Mouse (Mus musculus) spleen, adult 2 months (tissue): ENCODE data around the gene Gm26992. TPM values are rescaled to one million over a fixed set of nuclear protein-coding genes. Genes with fewer than 3 reads are reported as not detected.

Experiments
- DNase-seq, 2 experiments: peaks; one replicate each; pipeline versions ENCODE4 v3.0.0 to v3.0.0-alpha.2; 2012 to 2021; ENCODE audit warnings: low spot score in 2 of 2, low read depth in 1 of 2
- H3K27ac ChIP-seq: fragments of 200-500 bp; 2 replicates; pipeline ENCODE4 v1.5.1; 2012; ENCODE audit warnings: low read length, inconsistent platforms; ENCODE audit not compliant: insufficient read depth
- H3K27me3 ChIP-seq: fragments of 200-500 bp; 2 replicates; pipeline ENCODE4 v1.6.1; 2012; ENCODE audit warnings: mild to moderate bottlenecking, moderate library complexity, low read length, inconsistent platforms; ENCODE audit not compliant: control insufficient read depth, insufficient read depth
- H3K36me3 ChIP-seq: fragments of 200-500 bp; 2 replicates; pipeline ENCODE4 v1.6.1; 2012; ENCODE audit warnings: mild to moderate bottlenecking, low read length, inconsistent platforms; ENCODE audit not compliant: control insufficient read depth, insufficient read depth
- H3K4me1 ChIP-seq: fragments of 200-500 bp; 2 replicates; pipeline ENCODE4 v1.6.1; 2011; ENCODE audit warnings: inconsistent platforms; ENCODE audit not compliant: control insufficient read depth, insufficient read depth, insufficient read length
- H3K4me3 ChIP-seq: fragments of 200-500 bp; 2 replicates; pipeline ENCODE4 v1.5.1; 2011; ENCODE audit warnings: mild to moderate bottlenecking, inconsistent platforms; ENCODE audit not compliant: insufficient read depth, insufficient read length; ENCODE audit errors: extremely low read depth
- CTCF ChIP-seq: fragments of 200-500 bp; IDR thresholded peaks from 2 replicates; pipeline ENCODE4 v1.5.1; 2011; ENCODE audit warnings: mild to moderate bottlenecking, inconsistent platforms; ENCODE audit not compliant: insufficient read depth, insufficient read length, insufficient replicate concordance; ENCODE audit errors: extremely low read depth
- POLR2A ChIP-seq: fragments of 200-500 bp; IDR thresholded peaks from 2 replicates; pipeline ENCODE4 v1.6.1; 2011; ENCODE audit warnings: low read depth, low read length, inconsistent platforms
- WGBS: fragments of 180-500 bp; shearing (Covaris S2); methylation state at CpG from one replicate; pipeline ENCODE4 v1.1.7; 2018; 5-methylcytosine and 5-hydroxymethylcytosine counted together
- polyA plus RNA-seq: library from polyadenylated mRNA; depleted of rRNA; stranded (reverse); fragments of >200 nt; gene quantifications from 2 replicates; pipeline ENCODE4 v1.2.3, GENCODE M21; 2012; rRNA removed

Gene Gm26992
- polyA plus RNA-seq, result not detected in 2 replicates

DNA sequence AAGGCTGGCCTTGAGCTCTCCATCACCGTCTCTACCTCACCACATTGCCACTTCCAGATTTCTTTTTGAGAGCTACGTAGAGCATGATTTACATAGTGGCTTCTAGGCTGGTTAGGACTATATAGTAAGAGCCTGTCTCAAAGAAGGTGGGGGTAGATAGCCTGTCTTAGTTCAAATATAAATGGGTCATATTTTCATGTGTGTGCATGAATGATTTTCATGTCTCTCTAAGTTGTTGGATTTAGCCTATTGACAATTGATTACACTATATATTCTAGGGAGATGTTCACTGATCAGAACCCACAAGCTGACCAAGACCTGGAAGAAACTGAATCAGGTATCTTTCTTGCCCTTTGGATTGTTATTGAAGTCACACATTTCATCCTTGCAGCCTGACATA is at the start of gene Gm26992:
Gm26992 (plus strand) TSS at position 301 of the 400 bp plus-strand sequence.
- no peaks in the 10 kb centered on the region for H3K4me1 ChIP-seq
- no peak within 1 kb of the TSS for H3K27ac ChIP-seq
- no peaks in the 10 kb centered on the region for H3K36me3 ChIP-seq
- DNase-seq, result no peak
- TF ChIP-seq CTCF, result no peak
- H3K4me3 ChIP-seq, result no peak within 1 kb of the TSS
- 84% methylated on average over 2 of the region's 2 CpGs for WGBS
- H3K27me3 ChIP-seq, result no peaks in the 10 kb centered on the region

DNA sequence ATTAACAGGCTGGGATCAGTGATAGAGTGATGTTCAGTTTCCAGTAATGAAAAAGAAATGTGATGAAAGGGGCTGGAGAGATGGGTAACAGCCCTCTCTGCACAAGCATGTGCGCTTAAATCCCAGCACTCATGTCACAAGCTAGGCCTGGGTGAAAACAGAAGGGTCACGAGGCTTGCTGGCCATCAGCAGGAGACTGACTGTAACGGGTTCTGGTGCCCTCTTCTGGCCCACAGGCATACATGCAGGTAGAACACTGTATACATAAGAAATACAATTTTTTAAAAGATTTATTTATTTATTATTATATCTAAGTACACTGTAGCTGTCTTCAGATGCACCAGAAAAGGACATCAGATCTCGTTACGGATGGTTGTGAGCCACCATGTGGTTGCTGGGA is 47.6 kb upstream of the Gm26992 start:
- Histone ChIP-seq H3K36me3 (no peaks in the 10 kb centered on the region), H3K4me1 (no peaks in the 10 kb centered on the region), H3K4me3 (no peak overlapping the region), H3K27ac (no peak overlapping the region), H3K27me3 (no peaks in the 10 kb centered on the region)
- DNase-seq, result no peak
- WGBS, result 68% methylated on average over 5 of the region's 5 CpGs
- no peak for TF ChIP-seq CTCF
- TF ChIP-seq POLR2A, result no peak

DNA sequence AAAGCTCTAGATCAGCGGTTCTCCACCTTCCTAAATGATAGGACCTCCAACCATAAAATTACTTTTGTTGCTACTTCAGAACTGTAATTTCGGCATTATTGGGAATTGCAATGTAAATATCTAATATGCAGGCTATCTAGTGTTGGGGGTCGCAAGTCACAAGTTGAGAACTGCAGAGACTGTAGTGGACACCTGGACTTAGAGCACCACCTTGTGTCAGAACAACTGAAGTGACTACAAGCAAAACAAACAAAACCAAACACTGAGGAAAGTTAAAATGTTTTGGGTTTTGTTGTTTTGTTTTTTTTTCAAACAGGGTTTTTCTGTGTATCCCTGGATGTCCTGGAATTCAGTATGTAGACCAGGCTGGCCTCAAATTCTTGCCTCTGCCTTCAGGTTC is 37.3 kb upstream of the Gm26992 start:
- no peak overlapping the region for H3K4me3 ChIP-seq
- no peaks in the 10 kb centered on the region for H3K27me3 ChIP-seq
- H3K27ac ChIP-seq, result no peak overlapping the region
- H3K4me1 ChIP-seq, result no peaks in the 10 kb centered on the region
- WGBS, result 76% methylated on average over 3 of the region's 3 CpGs
- no peaks in the 10 kb centered on the region for H3K36me3 ChIP-seq
- no peak for DNase-seq
- TF ChIP-seq POLR2A, result no peak
- TF ChIP-seq CTCF, result no peak

- Histone ChIP-seq H3K4me1 (no peaks in the 10 kb centered on the region), H3K4me3 (no peak overlapping the region), H3K27ac (no peak overlapping the region), H3K36me3 (no peaks in the 10 kb centered on the region), H3K27me3 (no peaks in the 10 kb centered on the region)
- WGBS, result 93% methylated on average over 3 of the region's 3 CpGs
- TF ChIP-seq POLR2A (no peak), CTCF (no peak)
- no peak for DNase-seq
Observed at GRCm38 (mm10) chrX:103388131-103388530, 33.7 kb upstream of the Gm26992 start.

GRCm38 (mm10) chrX:103393841-103394240 is 28.0 kb upstream of the Gm26992 start:
- no peaks in the 10 kb centered on the region for H3K4me1 ChIP-seq
- TF ChIP-seq POLR2A (no peak), CTCF (no peak)
- H3K27me3 ChIP-seq, result no peaks in the 10 kb centered on the region; the same call in 1 of the 2 replicates
- no peak for DNase-seq
- 26% methylated on average over 1 of the region's 1 CpGs for WGBS
- no peak overlapping the region for H3K27ac ChIP-seq
- H3K36me3 ChIP-seq, result no peaks in the 10 kb centered on the region
- no peak overlapping the region for H3K4me3 ChIP-seq

DNA sequence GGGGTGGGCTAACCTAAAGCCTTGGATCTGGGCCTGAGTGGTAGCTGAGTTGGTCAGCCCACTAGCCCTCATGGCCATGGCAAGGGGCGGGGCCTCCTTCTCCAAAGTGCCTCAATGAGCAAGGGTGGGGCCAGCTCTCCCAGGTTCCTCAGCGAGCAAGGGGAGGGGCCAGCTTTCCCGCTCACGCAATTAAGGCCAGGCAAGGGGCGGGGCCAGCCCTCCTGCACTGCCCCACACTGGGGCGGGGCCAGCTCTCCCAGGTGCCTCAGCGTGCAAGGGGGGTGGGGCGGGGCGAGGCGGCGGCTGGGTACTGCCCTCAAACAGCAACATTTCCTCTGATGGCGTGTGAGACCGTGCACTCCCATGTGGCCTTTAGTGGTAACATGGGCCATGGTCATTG is 16.8 kb upstream of the Gm26992 start:
- no peak for DNase-seq
- H3K4me3 ChIP-seq, result no peak overlapping the region
- H3K27ac ChIP-seq, result no peak overlapping the region
- TF ChIP-seq CTCF, result no peak
- TF ChIP-seq POLR2A, result no peak
- 76% methylated on average over 12 of the region's 13 CpGs for WGBS
- no peaks in the 10 kb centered on the region for H3K36me3 ChIP-seq
- no peaks in the 10 kb centered on the region for H3K4me1 ChIP-seq
- H3K27me3 ChIP-seq, result no peaks in the 10 kb centered on the region

- no peaks in the 10 kb centered on the region for H3K4me1 ChIP-seq
- 80% methylated on average over 5 of the region's 5 CpGs for WGBS
Observed at GRCm38 (mm10) chrX:103414167-103414566, 7.6 kb upstream of the Gm26992 start, which contains the start of gene Tsx. Tsx (plus strand) TSS chrX:103414467.

More at GRCm38 (mm10) chrX:103414167-103414566, 7.6 kb upstream of the Gm26992 start, which contains the start of gene Tsx:
- no peak for DNase-seq
- no peaks in the 10 kb centered on the region for H3K27me3 ChIP-seq
- no peak within 1 kb of the TSS for H3K4me3 ChIP-seq
- no peak within 1 kb of the TSS for H3K27ac ChIP-seq
- TF ChIP-seq CTCF (no peak), POLR2A (no peak)
- H3K36me3 ChIP-seq, result no peaks in the 10 kb centered on the region
